Mouse (Mus musculus): ENCODE measurements around the gene Olfm1.

DNA sequence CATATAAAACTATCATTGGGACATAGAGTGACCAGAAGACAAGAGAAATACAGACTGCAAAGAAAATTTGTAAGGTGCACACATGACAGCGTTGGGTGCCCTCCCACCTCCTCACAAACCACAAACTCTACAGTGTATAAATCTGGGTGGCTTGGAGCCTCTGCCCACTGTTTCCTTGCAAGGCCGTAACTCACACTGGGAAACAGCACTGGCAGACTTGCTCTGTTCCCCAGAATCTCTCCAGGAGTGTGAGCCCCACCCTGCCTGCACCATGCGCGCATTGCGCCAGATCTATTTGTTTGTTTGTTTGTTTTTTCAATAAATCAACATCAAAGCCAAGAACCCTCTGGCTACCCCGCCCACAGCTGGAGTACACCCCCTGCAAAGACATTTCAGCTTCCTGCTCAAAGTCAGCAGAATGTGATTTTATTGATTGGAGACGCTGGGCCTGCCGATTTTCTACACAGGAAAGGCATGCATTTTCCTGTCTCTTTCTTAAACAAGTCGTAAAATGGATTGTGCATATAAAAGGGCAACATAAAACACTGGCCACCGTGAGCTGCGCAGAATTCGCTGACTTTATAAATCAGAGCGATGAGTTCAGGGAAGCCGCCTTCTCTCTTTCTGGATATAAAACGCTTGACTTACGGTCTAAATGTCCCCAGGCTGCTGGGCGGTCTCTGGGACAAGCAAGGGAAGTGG lies 48.9 kb downstream of the Olfm1 start:
- TF ChIP-seq GATA1 (IDR thresholded peaks at IDR 0.05; ENCODE audit: borderline replicate concordance, low read length) (no peak), FLI1 (IDR thresholded peaks at IDR 0.05; ENCODE audit: low read length) (no peak)

All from megakaryocyte, embryonic 14.5 days (primary cell).